Mouse (Mus musculus): ENCODE measurements around the gene Zbtb9. TPM values are rescaled to one million over a fixed set of nuclear protein-coding genes. Genes with fewer than 3 reads are reported as not detected.
"Not testable (repeated sequence)": the region's sequence is repeated elsewhere in the genome, so short reads cannot be mapped to it uniquely, and the experiment has no call there.

The Zbtb9 gene
- polyA plus RNA-seq, 1 experiment from 2014 or later = 17.6 TPM

- H3K9ac ChIP-seq = no peak overlapping the region
- no peaks in the 10 kb centered on the region for H3K9me3 ChIP-seq
- no peak overlapping the region for H3K4me3 ChIP-seq
- no peak overlapping the region for H3K27ac ChIP-seq
- no peak for ATAC-seq (ENCODE audit: low FRiP score, low read depth)
- peaks cover 94% of the 10 kb centered on the region for H3K36me3 ChIP-seq
- H3K27me3 ChIP-seq (replicated peaks) = no peaks in the 10 kb centered on the region
- WGBS = 89% methylated on average over 21 of the region's 21 CpGs
- H3K4me1 ChIP-seq = no peaks in the 10 kb centered on the region
- H3K4me2 ChIP-seq (replicated peaks) = no peak overlapping the region
Measured at GRCm38 (mm10) chr17:26961572-26962240, 11.3 kb upstream of the Zbtb9 start.

- WGBS = 92% methylated on average over 11 of the region's 11 CpGs
- no peaks in the 10 kb centered on the region for H3K27me3 ChIP-seq (replicated peaks)
- H3K4me2 ChIP-seq (replicated peaks) = no peak overlapping the region
- peaks cover 12% of the 10 kb centered on the region for H3K4me1 ChIP-seq
- no peak overlapping the region for H3K27ac ChIP-seq
- H3K4me3 ChIP-seq = no peak overlapping the region
- no peak for ATAC-seq (ENCODE audit: low FRiP score, low read depth)
- peaks cover 66% of the 10 kb centered on the region for H3K36me3 ChIP-seq
- H3K9ac ChIP-seq = no peak overlapping the region
- H3K9me3 ChIP-seq = no peaks in the 10 kb centered on the region
Measured at GRCm38 (mm10) chr17:26966993-26967392, 6.0 kb upstream of the Zbtb9 start.

GRCm38 (mm10) chr17:26967477-26967876, 5.5 kb upstream of the Zbtb9 start:
- Histone ChIP-seq H3K27me3 (replicated peaks) (no peaks in the 10 kb centered on the region), H3K4me3 (no peak overlapping the region), H3K36me3 (peaks cover 62% of the 10 kb centered on the region), H3K27ac (no peak overlapping the region), H3K4me1 (peaks cover 17% of the 10 kb centered on the region), H3K9ac (no peak overlapping the region), H3K4me2 (replicated peaks) (no peak overlapping the region), H3K9me3 (no peaks in the 10 kb centered on the region)
- no peak for ATAC-seq (ENCODE audit: low FRiP score, low read depth)
- 89% methylated on average over 6 of the region's 6 CpGs for WGBS

- H3K27me3 ChIP-seq (replicated peaks) = no peaks in the 10 kb centered on the region
- ATAC-seq (ENCODE audit: low FRiP score, low read depth) = no peak
- no peak overlapping the region for H3K4me3 ChIP-seq
- peaks cover 19% of the 10 kb centered on the region for H3K4me1 ChIP-seq
- 80% methylated on average over 6 of the region's 6 CpGs for WGBS
- no peak overlapping the region for H3K4me2 ChIP-seq (replicated peaks)
- no peak overlapping the region for H3K27ac ChIP-seq
- H3K9ac ChIP-seq = no peak overlapping the region
- no peaks in the 10 kb centered on the region for H3K9me3 ChIP-seq
- peaks cover 54% of the 10 kb centered on the region for H3K36me3 ChIP-seq
Measured at GRCm38 (mm10) chr17:26968200-26968611, 4.8 kb upstream of the Zbtb9 start.

- H3K9me3 ChIP-seq = no peaks in the 10 kb centered on the region
- ATAC-seq (ENCODE audit: low FRiP score, low read depth) = no peak
- peaks cover 48% of the 10 kb centered on the region for H3K36me3 ChIP-seq
- no peak overlapping the region for H3K4me2 ChIP-seq (replicated peaks)
- peaks cover 28% of the 10 kb centered on the region for H3K4me1 ChIP-seq
- no peak overlapping the region for H3K4me3 ChIP-seq
- H3K27ac ChIP-seq = no peak overlapping the region
- no peaks in the 10 kb centered on the region for H3K27me3 ChIP-seq (replicated peaks)
- no peak overlapping the region for H3K9ac ChIP-seq
- 91% methylated on average over 6 of the region's 6 CpGs for WGBS
Measured at GRCm38 (mm10) chr17:26969257-26969656, 3.7 kb upstream of the Zbtb9 start.

- 82% methylated on average over 10 of the region's 12 CpGs for WGBS
- Histone ChIP-seq H3K4me3 (no peak overlapping the region), H3K27ac (no peak overlapping the region), H3K4me2 (replicated peaks) (no peak overlapping the region), H3K4me1 (peaks cover 37% of the 10 kb centered on the region), H3K36me3 (peaks cover 46% of the 10 kb centered on the region), H3K9ac (no peak overlapping the region), H3K9me3 (no peaks in the 10 kb centered on the region), H3K27me3 (replicated peaks) (no peaks in the 10 kb centered on the region)
- no peak for ATAC-seq (ENCODE audit: low FRiP score, low read depth)
Measured at GRCm38 (mm10) chr17:26970221-26970620, 2.7 kb upstream of the Zbtb9 start.

GRCm38 (mm10) chr17:26971247-26971905, 1.6 kb upstream of the Zbtb9 start:
- H3K27ac ChIP-seq = no peak overlapping the region
- H3K4me3 ChIP-seq = no peak overlapping the region
- no peaks in the 10 kb centered on the region for H3K27me3 ChIP-seq (replicated peaks)
- 64% methylated on average over 8 of the region's 8 CpGs for WGBS
- no peak for ATAC-seq (ENCODE audit: low FRiP score, low read depth)
- no peaks in the 10 kb centered on the region for H3K9me3 ChIP-seq
- no peak overlapping the region; the same call in 1 of the 2 replicates for H3K9ac ChIP-seq
- H3K36me3 ChIP-seq = peaks cover 47% of the 10 kb centered on the region
- H3K4me2 ChIP-seq (replicated peaks) = peak overlapping the region; percentile 97
- peaks cover 45% of the 10 kb centered on the region for H3K4me1 ChIP-seq

- peaks cover 48% of the 10 kb centered on the region for H3K4me1 ChIP-seq
- peak overlapping the region; percentile 84 for H3K9ac ChIP-seq
- 0 out of 2 replicates have a peak overlapping the region, but pooled peaks have one; percentile 59 for H3K27ac ChIP-seq
- H3K27me3 ChIP-seq (replicated peaks) = no peaks in the 10 kb centered on the region
- H3K4me3 ChIP-seq = peak overlapping the region; percentile 86
- WGBS = 17% methylated on average over 3 of the region's 3 CpGs
- ATAC-seq (ENCODE audit: low FRiP score, low read depth) = no peak
- H3K36me3 ChIP-seq = peaks cover 45% of the 10 kb centered on the region
- H3K4me2 ChIP-seq (replicated peaks) = peak overlapping the region; percentile 97
- H3K9me3 ChIP-seq = no peaks in the 10 kb centered on the region
Measured at GRCm38 (mm10) chr17:26972107-26972506, 860 bp upstream of the Zbtb9 start.

- H3K4me2 ChIP-seq (replicated peaks) = peak overlapping the region; percentile 97; the same call in 1 of the 2 replicates
- no peaks in the 10 kb centered on the region for H3K9me3 ChIP-seq
- H3K4me1 ChIP-seq = peaks cover 48% of the 10 kb centered on the region
- WGBS = 92% methylated on average over 15 of the region's 15 CpGs
- ATAC-seq (ENCODE audit: low FRiP score, low read depth) = no peak
- no peak overlapping the region for H3K27ac ChIP-seq
- no peaks in the 10 kb centered on the region for H3K27me3 ChIP-seq (replicated peaks)
- H3K4me3 ChIP-seq = no peak overlapping the region
- peaks cover 52% of the 10 kb centered on the region for H3K36me3 ChIP-seq
- no peak overlapping the region for H3K9ac ChIP-seq
Measured at GRCm38 (mm10) chr17:26974547-26974946, 1.6 kb downstream of the Zbtb9 start.

GRCm38 (mm10) chr17:26975415-26975814, 2.4 kb downstream of the Zbtb9 start:
- Histone ChIP-seq H3K9me3 (no peaks in the 10 kb centered on the region), H3K4me2 (replicated peaks) (no peak overlapping the region), H3K4me1 (peaks cover 48% of the 10 kb centered on the region), H3K4me3 (no peak overlapping the region), H3K9ac (no peak overlapping the region), H3K27ac (no peak overlapping the region), H3K27me3 (replicated peaks) (no peaks in the 10 kb centered on the region), H3K36me3 (peaks cover 60% of the 10 kb centered on the region)
- no peak for ATAC-seq (ENCODE audit: low FRiP score, low read depth)

GRCm38 (mm10) chr17:26977354-26977753, 4.4 kb downstream of the Zbtb9 start:
- H3K27ac ChIP-seq; H3K9ac ChIP-seq; H3K4me3 ChIP-seq; ATAC-seq (ENCODE audit: low FRiP score, low read depth); H3K4me2 ChIP-seq (replicated peaks); H3K27me3 ChIP-seq (replicated peaks); H3K9me3 ChIP-seq: not testable (repeated sequence)
- WGBS = 94% methylated on average over 6 of the region's 6 CpGs
- peaks cover 33% of the 10 kb centered on the region for H3K4me1 ChIP-seq
- H3K36me3 ChIP-seq = peaks cover 57% of the 10 kb centered on the region

- 89% methylated on average over 2 of the region's 2 CpGs for whole genome bisulfite sequencing
Measured at GRCm38 (mm10) chr17:26979426-26979825, 6.5 kb downstream of the Zbtb9 start.

GRCm38 (mm10) chr17:26981050-26981449, 8.1 kb downstream of the Zbtb9 start:
- Histone ChIP-seq H3K4me3 (no peak overlapping the region), H3K27me3 (replicated peaks) (no peaks in the 10 kb centered on the region), H3K36me3 (peaks cover 41% of the 10 kb centered on the region), H3K4me1 (peaks cover 6% of the 10 kb centered on the region), H3K4me2 (replicated peaks) (no peak overlapping the region), H3K9ac (no peak overlapping the region), H3K27ac (no peak overlapping the region), H3K9me3 (no peaks in the 10 kb centered on the region)
- WGBS = 85% methylated on average over 2 of the region's 2 CpGs
- ATAC-seq (ENCODE audit: low FRiP score, low read depth) = no peak

More at GRCm38 (mm10) chr17:26979426-26979825, 6.5 kb downstream of the Zbtb9 start:
- H3K36me3 ChIP-seq = peaks cover 57% of the 10 kb centered on the region
- peaks cover 19% of the 10 kb centered on the region for H3K4me1 ChIP-seq
- H3K9me3 ChIP-seq = no peaks in the 10 kb centered on the region
- ATAC-seq (ENCODE audit: low FRiP score, low read depth) = no peak
- no peak overlapping the region for H3K4me2 ChIP-seq (replicated peaks)
- no peak overlapping the region for H3K4me3 ChIP-seq
- no peak overlapping the region for H3K9ac ChIP-seq
- no peak overlapping the region for H3K27ac ChIP-seq
- no peaks in the 10 kb centered on the region for H3K27me3 ChIP-seq (replicated peaks)

Data from neural tube, embryonic 12.5 days (tissue).